Mouse (Mus musculus) stomach, postnatal 0 days (tissue): ENCODE measurements around the gene Itgb1bp1. TPM values are rescaled to one million over a fixed set of nuclear protein-coding genes. Genes with fewer than 3 reads are reported as not detected.

Source experiments
- ATAC-seq: fragments of 200-750 bp; cut with Nextera tagmentation; 2 replicates; pipeline ENCODE4 v1.8.0; 2017; ENCODE audit not compliant: low FRiP score, low TSS enrichment
- DNase-seq: peaks from one replicate; pipeline ENCODE4 v3.0.0-alpha.2; 2016; ENCODE audit warnings: low spot score
- H3K27ac ChIP-seq: fragments of 300-500 bp; sonication (generic); replicated peaks from 2 replicates; pipeline ENCODE4 v1.5.1; 2014; ENCODE audit warnings: mild to moderate bottlenecking, control low read depth
- H3K27me3 ChIP-seq: fragments of 300-500 bp; sonication (generic); 2 replicates; pipeline ENCODE4 v1.6.1; 2014; ENCODE audit warnings: low read length; ENCODE audit not compliant: control insufficient read depth, insufficient read depth
- H3K36me3 ChIP-seq: fragments of 300-500 bp; sonication (generic); 2 replicates; pipeline ENCODE4 v1.6.1; 2014; ENCODE audit warnings: low read length, mixed read lengths; ENCODE audit not compliant: control insufficient read depth, insufficient read depth
- H3K4me1 ChIP-seq: fragments of 300-500 bp; sonication (generic); replicated peaks from 2 replicates; pipeline ENCODE4 v1.6.1; 2014; ENCODE audit warnings: antibody characterized with exemption; ENCODE audit not compliant: control insufficient read depth, insufficient read depth
- H3K4me2 ChIP-seq: fragments of 300-500 bp; sonication (generic); replicated peaks from 2 replicates; pipeline ENCODE4 v1.6.1; 2014; ENCODE audit warnings: low read depth, mild to moderate bottlenecking, control low read depth, moderate library complexity
- H3K4me3 ChIP-seq: fragments of 300-500 bp; sonication (generic); 2 replicates; pipeline ENCODE4 v1.5.1; 2014; ENCODE audit warnings: low read depth, low read length, control low read depth
- H3K9ac ChIP-seq: fragments of 300-500 bp; sonication (generic); 2 replicates; pipeline ENCODE4 v1.6.1; 2014; ENCODE audit warnings: mild to moderate bottlenecking, low read length, control low read depth, mixed read lengths
- H3K9me3 ChIP-seq: fragments of 300-500 bp; sonication (generic); 2 replicates; pipeline ENCODE4 v1.6.1; 2016; ENCODE audit warnings: low read length; ENCODE audit not compliant: control insufficient read depth
- CTCF ChIP-seq: IDR thresholded peaks from 2 replicates; pipeline ENCODE4 v1.5.1; 2016; ENCODE audit warnings: antibody characterized with exemption, low read depth, mild to moderate bottlenecking, moderate library complexity
- EP300 ChIP-seq: optimal IDR thresholded peaks from 2 replicates; pipeline ENCODE3; 2016; ENCODE audit warnings: antibody characterized with exemption
- WGBS: fragments of 180-500 bp; shearing (Covaris S2); extraction: QIAGEN DNeasy Blood & Tissue Kit; methylation state at CpG from one replicate; pipeline ENCODE4 v1.1.7; 2014; 5-methylcytosine and 5-hydroxymethylcytosine counted together
- polyA plus RNA-seq: library from polyadenylated mRNA; unstranded; fragments of >200 nt; fragmentation: Nextera tagmentation; extraction: Ambion mirVana; gene quantifications from 2 replicates; pipeline ENCODE4 v1.2.1, GENCODE M21; 2015

The Itgb1bp1 gene
- polyA plus RNA-seq, 1 experiment from 2014 or later: 31.6 TPM

GRCm38 (mm10) chr12:21223923-21224322 is 62.2 kb downstream of the Itgb1bp1 start:
- H3K27ac ChIP-seq: no peak overlapping the region
- TF ChIP-seq EP300 (no peak), CTCF (no peak)
- H3K27me3 ChIP-seq: no peaks in the 10 kb centered on the region
- H3K4me3 ChIP-seq: no peak overlapping the region
- H3K9ac ChIP-seq: no peak overlapping the region
- no peak overlapping the region for H3K4me2 ChIP-seq
- no peaks in the 10 kb centered on the region for H3K9me3 ChIP-seq
- ATAC-seq (peak; percentile 33; the same call in 1 of the 2 replicates), DNase-seq (no peak)
- 0 out of 2 replicates have a peak, but pooled peaks cover 5% of the 10 kb centered on the region for H3K4me1 ChIP-seq
- H3K36me3 ChIP-seq: no peaks in the 10 kb centered on the region
- 58% methylated on average over 4 of the region's 4 CpGs for WGBS

GRCm38 (mm10) chr12:21220596-21220995 is 65.5 kb downstream of the Itgb1bp1 start:
- Histone ChIP-seq H3K27me3 (no peaks in the 10 kb centered on the region), H3K36me3 (no peaks in the 10 kb centered on the region), H3K27ac (no peak overlapping the region), H3K4me2 (no peak overlapping the region), H3K9me3 (no peaks in the 10 kb centered on the region), H3K4me3 (no peak overlapping the region), H3K9ac (no peak overlapping the region), H3K4me1 (no peaks in the 10 kb centered on the region)
- TF ChIP-seq EP300 (no peak), CTCF (no peak)
- ATAC-seq (no peak), DNase-seq (no peak)
- WGBS: 93% methylated on average over 1 of the region's 1 CpGs

- Histone ChIP-seq H3K4me1 (no peaks in the 10 kb centered on the region), H3K27ac (no peak overlapping the region), H3K27me3 (no peaks in the 10 kb centered on the region), H3K4me3 (no peak overlapping the region), H3K4me2 (no peak overlapping the region), H3K9ac (no peak overlapping the region), H3K36me3 (no peaks in the 10 kb centered on the region), H3K9me3 (no peaks in the 10 kb centered on the region)
- DNase-seq: no peak
- no peak for TF ChIP-seq EP300
- TF ChIP-seq CTCF: no peak
- no peak for ATAC-seq
- 73% methylated on average over 11 of the region's 11 CpGs for WGBS
These were observed 68.2 kb downstream of the Itgb1bp1 start for GRCm38 (mm10) chr12:21217776-21218444.

- TF ChIP-seq CTCF: no peak
- no peak for TF ChIP-seq EP300
These were observed 71.4 kb downstream of the Itgb1bp1 start for GRCm38 (mm10) chr12:21214551-21215165.

GRCm38 (mm10) chr12:21212876-21213275 is 73.2 kb downstream of the Itgb1bp1 start:
- no peak for ATAC-seq
- Histone ChIP-seq H3K9me3 (no peaks in the 10 kb centered on the region), H3K27me3 (no peaks in the 10 kb centered on the region), H3K9ac (no peak overlapping the region), H3K4me3 (no peak overlapping the region), H3K4me2 (no peak overlapping the region), H3K4me1 (no peaks in the 10 kb centered on the region), H3K36me3 (0 out of 2 replicates have a peak, but pooled peaks cover 2% of the 10 kb centered on the region), H3K27ac (no peak overlapping the region)
- TF ChIP-seq CTCF: no peak
- no peak for TF ChIP-seq EP300
- 89% methylated on average over 17 of the region's 17 CpGs for WGBS
- DNase-seq: no peak

More at GRCm38 (mm10) chr12:21214551-21215165, 71.4 kb downstream of the Itgb1bp1 start:
- no peaks in the 10 kb centered on the region for H3K9me3 ChIP-seq
- ATAC-seq (no peak), DNase-seq (no peak)
- no peak overlapping the region for H3K4me3 ChIP-seq
- no peaks in the 10 kb centered on the region for H3K4me1 ChIP-seq
- 79% methylated on average over 8 of the region's 8 CpGs for WGBS
- no peak overlapping the region for H3K4me2 ChIP-seq
- no peaks in the 10 kb centered on the region for H3K27me3 ChIP-seq
- H3K9ac ChIP-seq: no peak overlapping the region
- H3K27ac ChIP-seq: no peak overlapping the region
- H3K36me3 ChIP-seq: no peaks in the 10 kb centered on the region

GRCm38 (mm10) chr12:21209273-21209672 is 76.8 kb downstream of the Itgb1bp1 start:
- Histone ChIP-seq H3K27ac (0 out of 2 replicates have a peak overlapping the region, but pooled peaks have one; percentile 18), H3K4me2 (no peak overlapping the region), H3K27me3 (no peaks in the 10 kb centered on the region), H3K36me3 (0 out of 2 replicates have a peak, but pooled peaks cover 2% of the 10 kb centered on the region), H3K9me3 (no peaks in the 10 kb centered on the region), H3K4me3 (no peak overlapping the region), H3K4me1 (0 out of 2 replicates have a peak, but pooled peaks cover 2% of the 10 kb centered on the region), H3K9ac (no peak overlapping the region)
- TF ChIP-seq EP300 (no peak), CTCF (no peak)
- DNase-seq (peak; percentile 60), ATAC-seq (peak; percentile 36)
- 66% methylated on average over 10 of the region's 10 CpGs for WGBS
